Mouse (Mus musculus) midbrain, embryonic 11.5 days (tissue): ENCODE data around the gene Mapk12. TPM values are rescaled to one million over a fixed set of nuclear protein-coding genes. Genes with fewer than 3 reads are reported as not detected.
A peak's percentile ranks its signal among the peaks of the same experiment; 100 is the strongest.

Experiments used
- ATAC-seq: fragments of 200-750 bp; cut with Nextera tagmentation; 2 replicates; pipeline ENCODE4 v1.8.0; 2017; ENCODE audit warnings: moderate TSS enrichment, moderate library complexity; ENCODE audit not compliant: low FRiP score
- DNase-seq: peaks from one replicate; pipeline ENCODE4 v3.0.0; 2015; ENCODE audit warnings: low spot score; ENCODE audit errors: missing footprints
- H3K27ac ChIP-seq: fragments of 300-500 bp; sonication (generic); 2 replicates; pipeline ENCODE4 v1.5.1; 2014; ENCODE audit warnings: low read depth, low read length
- H3K27me3 ChIP-seq: fragments of 300-500 bp; sonication (generic); 2 replicates; pipeline ENCODE4 v1.6.1; 2014; ENCODE audit warnings: mild to moderate bottlenecking, low read length, moderate library complexity, mixed read lengths; ENCODE audit not compliant: control insufficient read depth, insufficient read depth
- H3K36me3 ChIP-seq: fragments of 300-500 bp; sonication (generic); 2 replicates; pipeline ENCODE4 v1.6.1; 2014; ENCODE audit warnings: mild to moderate bottlenecking, low read length, moderate library complexity, mixed read lengths; ENCODE audit not compliant: control insufficient read depth, insufficient read depth
- H3K4me1 ChIP-seq: fragments of 300-500 bp; sonication (generic); 2 replicates; pipeline ENCODE4 v1.6.1; 2014; ENCODE audit warnings: low read length; ENCODE audit not compliant: control insufficient read depth, insufficient read depth
- H3K4me2 ChIP-seq: fragments of 300-500 bp; sonication (generic); 2 replicates; pipeline ENCODE4 v1.6.1; 2014; ENCODE audit warnings: mild to moderate bottlenecking, moderate library complexity
- H3K4me3 ChIP-seq: fragments of 300-500 bp; sonication (generic); 2 replicates; pipeline ENCODE4 v1.5.1; 2014; ENCODE audit warnings: low read depth, low read length
- H3K9ac ChIP-seq: fragments of 300-500 bp; sonication (generic); 2 replicates; pipeline ENCODE4 v1.6.1; 2014; ENCODE audit warnings: low read length
- H3K9me3 ChIP-seq: fragments of 300-500 bp; sonication (generic); 2 replicates; pipeline ENCODE4 v1.6.1; 2016; ENCODE audit warnings: low read length; ENCODE audit not compliant: control insufficient read depth
- WGBS: fragments of 180-500 bp; shearing (Covaris S2); extraction: QIAGEN DNeasy Blood & Tissue Kit; methylation state at CpG from one replicate; pipeline ENCODE4 v1.1.7; 2014; 5-methylcytosine and 5-hydroxymethylcytosine counted together
- polyA plus RNA-seq: library from polyadenylated mRNA; unstranded; fragments of >200 nt; fragmentation: Nextera tagmentation; extraction: Ambion mirVana; gene quantifications from 2 replicates; pipeline ENCODE4 v1.2.1, GENCODE M21; 2014

The Mapk12 gene
- 21.3 and 27.0 TPM in 2 replicates for polyA plus RNA-seq

DNA sequence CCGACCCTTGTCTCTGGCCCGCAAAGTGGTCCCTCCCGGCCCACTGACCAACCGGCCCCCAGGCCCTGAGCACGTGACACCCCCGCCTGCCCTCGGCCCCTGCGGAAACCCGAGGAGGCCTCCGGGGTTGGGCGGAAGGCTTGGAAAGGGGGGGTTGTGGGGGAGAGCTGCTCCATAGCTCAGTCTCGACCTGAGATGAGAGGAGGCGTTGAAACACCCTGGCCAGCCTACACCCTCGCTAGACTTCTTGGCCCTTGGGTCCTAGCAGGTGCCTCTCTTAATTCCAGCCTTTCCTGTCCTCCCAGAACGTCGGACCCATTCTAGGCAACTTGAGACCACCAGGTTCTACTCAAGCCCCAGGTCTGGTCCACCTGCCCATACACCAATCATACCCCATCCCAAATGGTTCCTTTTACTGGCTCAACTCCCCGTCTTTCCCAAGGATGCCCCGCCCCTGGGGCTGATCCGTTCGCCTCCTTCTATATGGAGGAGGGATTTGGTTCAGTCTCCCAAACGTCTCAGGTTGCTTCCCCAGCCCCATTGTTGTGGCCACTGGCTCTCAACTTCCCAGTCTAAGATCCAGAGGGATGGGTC lies at the start of gene Mapk12:
Gene Mapk12, minus strand, starts transcription at position 45 of the 594 bp plus-strand sequence.
- peak within 1 kb of the TSS; percentile 95 for H3K4me2 ChIP-seq
- H3K4me3 ChIP-seq: peak within 1 kb of the TSS; percentile 65
- H3K4me1 ChIP-seq: peaks cover 19% of the 10 kb centered on the region
- H3K9ac ChIP-seq: peak within 1 kb of the TSS; percentile 86
- WGBS: under 1% methylated on average over 21 of the region's 21 CpGs
- peaks cover 4% of the 10 kb centered on the region; the same call in 1 of the 2 replicates for H3K27me3 ChIP-seq
- peak; percentile 86 for ATAC-seq
- no peaks in the 10 kb centered on the region for H3K9me3 ChIP-seq
- H3K36me3 ChIP-seq: peaks cover 10% of the 10 kb centered on the region
- peak; percentile 96 for DNase-seq
- H3K27ac ChIP-seq: peak within 1 kb of the TSS; percentile 40

DNA sequence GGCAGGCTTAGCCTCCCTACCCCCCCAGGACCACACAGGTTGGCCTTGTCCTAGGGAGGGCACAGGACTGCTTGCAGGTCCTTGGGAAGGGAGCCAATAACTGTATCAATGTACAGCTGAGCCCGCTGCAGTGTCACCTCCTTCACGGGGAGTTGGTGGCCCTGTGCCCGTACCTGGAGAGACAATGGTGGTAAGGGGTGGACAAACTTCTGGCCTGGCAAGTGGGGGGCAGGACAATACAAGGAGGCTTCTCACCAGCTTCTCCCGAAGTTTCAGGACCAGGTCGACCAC lies 44.4 kb upstream of the Mapk12 start:
- Histone ChIP-seq H3K9me3 (no peaks in the 10 kb centered on the region), H3K4me3 (no peak overlapping the region), H3K27me3 (no peaks in the 10 kb centered on the region), H3K36me3 (no peaks in the 10 kb centered on the region), H3K9ac (no peak overlapping the region), H3K27ac (no peak overlapping the region), H3K4me1 (peaks cover 20% of the 10 kb centered on the region), H3K4me2 (no peak overlapping the region)
- 89% methylated on average over 5 of the region's 5 CpGs for WGBS
- ATAC-seq: no peak
- DNase-seq: no peak

DNA sequence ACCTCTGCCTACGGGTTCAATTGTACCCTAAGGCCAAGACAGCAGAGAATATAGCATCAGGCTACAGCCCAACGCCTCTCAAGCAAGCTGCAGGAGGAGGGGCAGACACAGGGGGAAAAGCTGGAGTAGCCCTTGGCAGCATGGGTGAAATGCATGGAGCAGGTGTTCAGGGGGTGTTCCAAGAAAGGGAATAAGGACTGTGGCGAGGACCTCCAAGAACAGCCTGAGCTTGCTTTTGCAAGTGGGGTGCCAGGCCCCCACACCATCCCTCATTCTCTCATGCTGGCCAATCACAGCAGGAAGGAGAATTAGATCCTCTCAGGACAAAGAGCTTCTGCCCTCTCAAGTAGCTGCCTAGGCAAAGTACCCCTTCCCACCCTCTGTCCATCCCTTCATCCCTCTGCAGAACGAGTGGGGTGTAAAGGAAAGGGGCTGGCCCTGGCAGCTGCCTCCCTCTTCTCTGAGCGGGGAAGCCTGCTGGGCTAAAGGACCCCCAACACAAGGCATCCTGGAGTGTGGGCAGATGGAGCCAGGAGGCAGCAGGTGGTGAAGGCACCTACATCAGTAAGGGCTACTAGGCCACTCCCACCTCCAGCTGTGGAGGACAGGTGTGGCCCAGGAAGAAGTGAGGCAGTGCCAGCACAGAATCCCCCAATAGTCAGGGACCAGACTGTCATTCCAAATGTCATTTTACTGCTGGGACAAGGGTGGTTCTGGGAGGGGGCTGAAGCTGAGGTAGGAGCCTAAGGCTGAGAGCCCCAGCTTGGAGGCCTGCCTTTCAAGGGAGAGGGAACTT lies 43.8 kb upstream of the Mapk12 start:
- no peak for ATAC-seq
- peaks cover 22% of the 10 kb centered on the region for H3K4me1 ChIP-seq
- H3K4me3 ChIP-seq: no peak overlapping the region
- no peak overlapping the region for H3K9ac ChIP-seq
- DNase-seq: no peak
- no peaks in the 10 kb centered on the region for H3K27me3 ChIP-seq
- H3K27ac ChIP-seq: no peak overlapping the region
- 27% methylated on average over 5 of the region's 5 CpGs for WGBS
- no peaks in the 10 kb centered on the region for H3K9me3 ChIP-seq
- H3K36me3 ChIP-seq: no peaks in the 10 kb centered on the region
- H3K4me2 ChIP-seq: no peak overlapping the region

DNA sequence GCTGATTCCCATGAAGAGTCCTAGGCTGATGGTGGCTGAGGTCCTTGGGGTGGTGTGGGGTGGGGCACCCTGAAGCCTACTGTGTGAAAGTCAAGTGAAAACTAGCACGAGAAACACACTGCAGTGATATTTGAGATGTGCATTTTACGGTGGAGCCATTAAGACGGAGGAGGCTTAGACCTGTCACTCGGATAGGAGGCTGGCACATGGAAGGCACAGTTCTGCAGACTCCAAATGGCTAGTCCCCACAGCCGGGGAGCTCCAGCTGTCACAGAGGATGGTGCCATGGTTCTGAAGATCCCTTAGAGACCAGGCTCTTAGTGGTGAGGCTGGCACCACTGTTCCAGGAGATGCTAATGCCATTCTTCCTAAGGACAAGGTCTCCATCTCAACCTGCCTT lies 42.3 kb upstream of the Mapk12 start:
- 86% methylated on average over 5 of the region's 5 CpGs for WGBS
- H3K27ac ChIP-seq: 0 out of 2 replicates have a peak overlapping the region, but pooled peaks have one; percentile 25
- no peak overlapping the region for H3K4me2 ChIP-seq
- DNase-seq (no peak), ATAC-seq (no peak)
- H3K4me1 ChIP-seq: peaks cover 37% of the 10 kb centered on the region
- no peak overlapping the region for H3K4me3 ChIP-seq
- H3K9ac ChIP-seq: no peak overlapping the region
- H3K27me3 ChIP-seq: no peaks in the 10 kb centered on the region
- H3K36me3 ChIP-seq: no peaks in the 10 kb centered on the region
- H3K9me3 ChIP-seq: no peaks in the 10 kb centered on the region

DNA sequence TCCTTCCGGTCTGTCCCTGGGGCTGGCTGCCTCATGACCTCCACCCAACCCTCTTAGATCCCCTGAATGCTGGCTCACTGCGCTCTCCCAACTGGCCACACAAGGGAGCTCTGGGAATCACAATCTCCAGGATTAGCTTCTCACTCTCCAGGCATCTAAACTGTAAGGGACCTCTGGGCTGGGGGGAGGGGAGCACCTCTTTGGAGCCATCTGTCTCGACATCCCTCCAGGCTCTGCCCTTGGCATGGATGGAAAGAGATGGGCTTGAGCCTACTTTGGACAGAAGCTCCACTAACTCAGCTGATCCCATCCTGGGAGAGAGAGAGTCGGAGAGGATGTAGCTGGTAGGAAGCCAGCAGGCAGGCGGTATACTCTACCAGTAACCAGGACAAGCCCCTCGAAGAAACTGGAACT lies 41.8 kb upstream of the Mapk12 start:
- Histone ChIP-seq H3K4me1 (peaks cover 42% of the 10 kb centered on the region), H3K36me3 (no peaks in the 10 kb centered on the region), H3K9ac (peak overlapping the region; percentile 16; the same call in 1 of the 2 replicates), H3K27ac (0 out of 2 replicates have a peak overlapping the region, but pooled peaks have one; percentile 25), H3K9me3 (no peaks in the 10 kb centered on the region), H3K27me3 (no peaks in the 10 kb centered on the region), H3K4me2 (no peak overlapping the region), H3K4me3 (no peak overlapping the region)
- WGBS: 42% methylated on average over 6 of the region's 6 CpGs
- DNase-seq (peak; percentile 86), ATAC-seq (no peak)

DNA sequence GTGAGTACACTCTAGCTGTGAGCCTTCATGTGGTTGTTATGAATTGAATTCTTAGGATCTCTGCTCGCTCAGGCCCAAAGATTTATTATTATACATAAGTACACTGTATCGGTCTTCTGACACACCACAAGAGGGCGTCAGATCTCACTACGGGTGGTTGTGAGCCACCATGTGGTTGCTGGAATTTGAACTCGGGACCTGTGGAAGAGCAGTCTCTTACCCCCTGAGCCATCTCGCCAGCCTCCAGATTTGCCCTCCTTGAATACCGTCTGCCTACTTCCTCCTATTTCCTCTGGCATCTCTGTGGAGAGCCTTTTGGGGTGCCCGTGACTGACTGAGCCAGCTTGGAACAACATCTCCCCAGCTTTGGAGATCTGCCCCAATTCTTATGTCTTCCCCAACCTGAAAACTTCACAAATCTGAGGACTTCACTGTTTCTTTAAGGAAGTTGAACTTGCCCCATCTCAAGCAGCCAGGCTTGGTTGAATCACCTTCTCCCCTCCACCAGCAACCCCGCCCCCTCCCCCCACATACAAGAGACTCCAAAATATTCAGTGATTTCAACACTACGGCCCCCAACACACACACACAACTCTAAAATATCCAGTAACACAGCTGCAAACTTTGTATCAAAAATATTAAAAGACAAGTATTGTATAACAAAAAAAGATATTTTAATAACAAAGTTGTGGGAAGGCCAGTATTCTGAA lies 41.2 kb upstream of the Mapk12 start:
- H3K9me3 ChIP-seq: no peaks in the 10 kb centered on the region
- WGBS: 81% methylated on average over 10 of the region's 10 CpGs
- no peaks in the 10 kb centered on the region for H3K27me3 ChIP-seq
- no peak overlapping the region for H3K4me3 ChIP-seq
- no peak overlapping the region for H3K27ac ChIP-seq
- H3K36me3 ChIP-seq: no peaks in the 10 kb centered on the region
- no peak for ATAC-seq
- H3K4me2 ChIP-seq: peak overlapping the region; percentile 90; the same call in 1 of the 2 replicates
- H3K9ac ChIP-seq: peak overlapping the region; percentile 89; the same call in 1 of the 2 replicates
- peak; percentile 84 for DNase-seq
- H3K4me1 ChIP-seq: peaks cover 49% of the 10 kb centered on the region

DNA sequence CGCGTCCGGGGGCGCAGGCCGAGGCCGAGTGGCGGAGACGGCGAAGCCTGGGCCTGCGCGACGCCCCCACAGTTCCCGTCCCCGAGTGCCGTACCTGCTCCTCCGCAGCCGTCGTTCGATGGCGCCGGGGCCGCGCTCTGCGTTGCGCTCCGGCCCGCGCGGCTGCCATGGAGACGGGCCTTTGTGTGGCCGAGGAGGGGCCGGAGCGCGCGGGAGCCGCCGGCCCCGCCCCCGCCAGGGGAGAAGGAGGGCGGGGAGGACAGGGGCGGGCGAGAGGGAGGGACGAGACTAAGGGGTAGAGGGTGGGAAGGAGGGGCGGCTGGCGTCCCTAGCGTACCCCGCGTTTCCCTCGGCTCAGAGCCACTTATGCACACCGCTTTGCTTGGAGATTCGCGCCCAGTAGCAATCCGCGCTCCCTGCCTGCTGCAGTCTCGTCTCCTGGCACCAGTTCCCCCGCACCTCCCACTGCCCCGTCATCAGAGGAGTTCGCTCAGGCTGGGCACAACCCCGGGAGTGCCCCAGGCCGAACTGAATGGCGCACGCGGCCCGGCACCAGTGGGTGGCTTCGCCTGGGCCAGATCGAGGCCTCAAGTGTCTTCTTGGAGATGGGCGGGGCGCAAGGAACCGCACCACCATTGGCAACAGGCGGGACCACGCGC lies 40.2 kb upstream of the Mapk12 start, which contains the start of gene Plxnb2:
Gene Plxnb2, minus strand, starts transcription at position 218 of the 659 bp plus-strand sequence.
- peaks cover 51% of the 10 kb centered on the region for H3K4me1 ChIP-seq

DNA sequence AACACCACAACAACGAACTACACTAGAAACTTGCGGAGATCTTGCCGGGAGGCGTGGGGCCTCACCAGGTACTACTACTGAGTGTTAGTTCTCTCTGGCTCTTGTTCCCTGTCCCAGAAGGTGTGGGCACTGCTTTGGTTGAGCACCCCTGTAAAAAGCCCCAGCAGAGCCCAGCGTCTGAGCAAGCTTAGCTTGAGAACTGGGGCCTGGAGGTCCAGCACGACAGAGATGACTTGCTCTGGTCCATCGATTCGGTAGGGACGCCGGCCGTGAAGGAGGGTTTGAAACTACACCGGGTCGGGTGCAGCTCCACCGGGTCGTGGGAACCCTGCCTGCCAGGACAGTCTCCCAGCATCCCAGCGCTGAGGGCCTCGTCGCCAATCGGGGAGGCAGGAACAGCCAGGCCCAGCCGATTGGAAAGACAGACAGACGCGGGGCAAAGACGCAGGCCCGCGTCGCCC lies 39.6 kb upstream of the Mapk12 start:
- ATAC-seq (peak; percentile 20), DNase-seq (peak; percentile 94)
- Histone ChIP-seq H3K9ac (peak overlapping the region; percentile 89), H3K27me3 (no peaks in the 10 kb centered on the region), H3K36me3 (no peaks in the 10 kb centered on the region), H3K4me1 (peaks cover 55% of the 10 kb centered on the region), H3K27ac (peak overlapping the region; percentile 83), H3K9me3 (no peaks in the 10 kb centered on the region), H3K4me2 (peak overlapping the region; percentile 90), H3K4me3 (peak overlapping the region; percentile 69)
- under 1% methylated on average over 26 of the region's 26 CpGs for WGBS

More for the DNA sequence above, 40.2 kb upstream of the Mapk12 start, which contains the start of gene Plxnb2:
- H3K27ac ChIP-seq: peak within 1 kb of the TSS; percentile 83
- WGBS: 1% methylated on average over 60 of the region's 72 CpGs
- H3K9ac ChIP-seq: peak within 1 kb of the TSS; percentile 89
- no peaks in the 10 kb centered on the region for H3K36me3 ChIP-seq
- peak within 1 kb of the TSS; percentile 69 for H3K4me3 ChIP-seq
- H3K27me3 ChIP-seq: no peaks in the 10 kb centered on the region
- no peaks in the 10 kb centered on the region for H3K9me3 ChIP-seq
- peak within 1 kb of the TSS; percentile 90 for H3K4me2 ChIP-seq
- DNase-seq (peak; percentile 98), ATAC-seq (peak; percentile 92)
